Mouse (Mus musculus) CD4-positive, CD25-positive, alpha-beta regulatory T cell, adult 9 weeks (primary cell): ENCODE data around the gene Hnrnpdl. TPM values are rescaled to one million over a fixed set of nuclear protein-coding genes. Genes with fewer than 3 reads are reported as not detected.

Experiments used
- polyA plus RNA-seq: library from polyadenylated mRNA; unstranded; fragments of 100-300 nt; shearing (Covaris generic); gene quantifications from one replicate; pipeline ENCODE4 v1.2.1, GENCODE M21; 2017

The Hnrnpdl gene
- 128 TPM for polyA plus RNA-seq

DNA sequence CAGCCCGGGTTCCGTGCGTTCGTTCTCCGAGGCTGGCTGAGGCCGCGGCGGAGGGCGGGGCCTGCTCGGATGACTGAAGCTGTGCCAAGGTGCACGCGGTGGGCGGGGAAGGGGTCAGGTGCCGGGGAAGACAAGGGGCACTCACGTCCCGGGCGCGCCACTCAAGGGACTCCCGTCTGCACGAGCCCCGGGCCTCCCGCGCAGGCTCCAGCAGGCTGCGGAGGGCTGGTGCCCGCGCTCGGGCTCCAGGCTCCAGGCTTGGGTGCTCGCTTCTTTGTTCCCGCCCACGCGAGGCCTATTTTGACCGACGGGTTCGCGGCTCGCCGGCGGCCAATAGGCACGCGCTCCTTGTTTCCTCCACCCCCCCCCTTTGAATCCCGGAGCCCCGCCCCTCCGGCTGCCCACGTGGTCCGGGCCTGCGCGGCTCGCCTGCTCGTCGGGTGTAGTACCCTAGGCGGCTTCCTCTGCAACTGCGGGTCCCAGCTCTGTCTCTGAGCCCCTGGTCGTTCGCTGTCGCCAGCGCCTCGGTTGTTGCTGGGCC is at the start of gene Hnrnpdl, which contains the start of gene Enoph1:
TSS of gene Hnrnpdl (minus strand) at position 63 of the 541 bp plus-strand sequence.
TSS of gene Enoph1 (plus strand) at position 384 of the 541 bp plus-strand sequence.

Other genes with a start within 250 kb of the Hnrnpdl start
- gene Vamp9, start 133.4 kb downstream of the Hnrnpdl start, polyA plus RNA-seq, result 0.76 TPM
- gene Hnrnpd, start 60.7 kb downstream of the Hnrnpdl start, polyA plus RNA-seq, result 15.9 TPM
- gene 4930524J08Rik, start 60.6 kb downstream of the Hnrnpdl start, polyA plus RNA-seq, result not detected
- 37.9 TPM for gene Enoph1, start 321 bp upstream of the Hnrnpdl start, polyA plus RNA-seq
- not detected for gene Tmem150c, start 120.1 kb upstream of the Hnrnpdl start, polyA plus RNA-seq